In the genomic region with DNA sequence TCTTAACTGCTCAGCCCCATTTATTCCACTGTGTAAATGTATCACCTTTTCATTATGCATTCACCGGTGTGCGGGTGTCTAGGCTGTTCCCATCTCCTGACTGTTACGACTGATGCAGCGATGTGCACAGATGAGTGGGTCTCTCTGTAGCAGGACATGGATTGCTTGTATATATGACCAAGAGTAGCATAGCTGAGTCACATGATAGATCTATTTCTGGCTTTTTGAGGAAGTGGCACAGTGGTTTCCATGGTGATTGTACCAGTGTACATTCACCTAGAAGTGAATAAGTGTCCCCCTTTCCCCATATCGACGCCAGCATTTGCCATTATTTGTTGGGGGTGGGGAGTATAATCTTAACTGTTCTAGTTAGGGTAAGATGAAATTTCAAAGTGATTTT, we compare ENCODE assay signal across 19 mouse cellular contexts. TPM values are rescaled to one million over a fixed set of nuclear protein-coding genes. Genes with fewer than 3 reads are reported as not detected.
DNase-seq lines count a peak whose midpoint lies in the region; ATAC-seq and TF ChIP-seq lines count a peak whose summit lies in the region.
"Had no signal": no experiment of that assay in that cellular context is flagged by ENCODE, and none has a peak within 500 bp of the region (broad histone marks: within the 10 kb centered on the region; RNA-seq: fewer than 3 reads in every experiment).

No protein-coding gene starts in this region.

- no peak overlapping the region for H3K27ac ChIP-seq in hindbrain, postnatal 0 days
- H3K27ac ChIP-seq in hindbrain, embryonic 10.5 days: no peak overlapping the region
- H3K27ac ChIP-seq in neural tube, embryonic 11.5 days (ENCODE audit: low read depth, low read length): no peak overlapping the region
- H3K27ac ChIP-seq: hindbrain, embryonic 13.5 days; neural tube, embryonic 15.5 days had no signal

- 85% methylated on average over 6 of the region's 6 CpGs for WGBS in hindbrain, postnatal 0 days
- 94% methylated on average over 6 of the region's 6 CpGs for WGBS in hindbrain, embryonic 10.5 days
- 94% methylated on average over 6 of the region's 6 CpGs for WGBS in neural tube, embryonic 11.5 days

- H3K36me3 ChIP-seq in hindbrain, postnatal 0 days (ENCODE audit: insufficient read depth, low read length): peaks cover 15% of the 10 kb centered on the region; the same call in 1 of the 2 replicates
- H3K36me3 ChIP-seq in hindbrain, embryonic 10.5 days: peaks cover 57% of the 10 kb centered on the region
- H3K36me3 ChIP-seq in neural tube, embryonic 11.5 days (ENCODE audit: control insufficient read depth, insufficient read depth, low read length): no peaks in the 10 kb centered on the region

- DNase-seq in hindbrain, postnatal 0 days (ENCODE audit: low spot score): peak; percentile 17
- no peak for DNase-seq in hindbrain, embryonic 10.5 days (ENCODE audit: low spot score)
- peak; percentile 5 for DNase-seq in neural tube, embryonic 11.5 days (ENCODE audit: low spot score)
- no peak for DNase-seq in neural tube, embryonic 10.5 days (ENCODE audit: extremely low spot score, low spot score)
- DNase-seq in telencephalon, adult 2 months (ENCODE audit: low read depth, low spot score): peak; percentile 26
- DNase-seq in ovary, postnatal 36 days (ENCODE audit: low spot score): no peak
- DNase-seq in ovary, postnatal 14 days (ENCODE audit: low spot score): no peak
- DNase-seq: adrenal gland, adult 8-10 months; cerebellum, adult 2 months; gastrocnemius, postnatal 14 days; kidney, adult 11 months; liver; right cerebral cortex, postnatal 25 days; thymus, postnatal 25 days had no signal

- no peak overlapping the region for H3K9ac ChIP-seq in hindbrain, postnatal 0 days (replicated peaks; ENCODE audit: low read length)
- H3K9ac ChIP-seq in neural tube, embryonic 11.5 days (ENCODE audit: low read length): no peak overlapping the region
- H3K9ac ChIP-seq: hindbrain, embryonic 13.5 days; neural tube, embryonic 15.5 days had no signal

- ATAC-seq in hindbrain, postnatal 0 days: 0 out of 2 replicates have a peak, but pooled peaks have one; percentile 35
- no peak for ATAC-seq in neural tube, embryonic 11.5 days (ENCODE audit: insufficient read depth, low FRiP score, low TSS enrichment)
- ATAC-seq in granulocyte monocyte progenitor cell, adult 5-6 weeks (replicated peaks; ENCODE audit: poor library complexity, severe bottlenecking): peak; percentile 90
- ATAC-seq: CD4-positive, CD25-positive, alpha-beta regulatory T cell, adult 4 months; Patski had no signal

- H3K4me2 ChIP-seq in hindbrain, postnatal 0 days (ENCODE audit: low read depth, low read length): no peak overlapping the region
- H3K4me2 ChIP-seq in neural tube, embryonic 11.5 days (ENCODE audit: low read depth): no peak overlapping the region
- H3K4me2 ChIP-seq: hindbrain, embryonic 13.5 days; neural tube, embryonic 15.5 days had no signal

- H3K4me3 ChIP-seq in hindbrain, postnatal 0 days (ENCODE audit: low read length): no peak overlapping the region
- H3K4me3 ChIP-seq in hindbrain, embryonic 10.5 days: no peak overlapping the region
- no peak overlapping the region for H3K4me3 ChIP-seq in neural tube, embryonic 11.5 days (ENCODE audit: low read depth, low read length)
- H3K4me3 ChIP-seq: hindbrain, embryonic 13.5 days; neural tube, embryonic 15.5 days had no signal

- TF ChIP-seq CTCF in hindbrain, postnatal 0 days (IDR thresholded peaks at IDR 0.05; ENCODE audit: low read depth): no peak

- H3K9me3 ChIP-seq in hindbrain, postnatal 0 days (ENCODE audit: low read length): no peaks in the 10 kb centered on the region
- H3K9me3 ChIP-seq in hindbrain, embryonic 10.5 days: no peaks in the 10 kb centered on the region
- H3K9me3 ChIP-seq in neural tube, embryonic 11.5 days (ENCODE audit: control insufficient read depth, low read length): no peaks in the 10 kb centered on the region
- H3K9me3 ChIP-seq: hindbrain, embryonic 13.5 days; neural tube, embryonic 15.5 days had no signal

- H3K27me3 ChIP-seq in hindbrain, postnatal 0 days (ENCODE audit: insufficient read depth, low read length): no peaks in the 10 kb centered on the region
- no peaks in the 10 kb centered on the region for H3K27me3 ChIP-seq in hindbrain, embryonic 10.5 days (ENCODE audit: insufficient read depth, poor library complexity, severe bottlenecking)
- no peaks in the 10 kb centered on the region for H3K27me3 ChIP-seq in neural tube, embryonic 11.5 days (ENCODE audit: control insufficient read depth, insufficient read depth, low read length)
- H3K27me3 ChIP-seq: hindbrain, embryonic 13.5 days; neural tube, embryonic 15.5 days; Patski had no signal

- H3K4me1 ChIP-seq in hindbrain, postnatal 0 days (ENCODE audit: insufficient read depth, low read length): no peaks in the 10 kb centered on the region
- peaks cover 7% of the 10 kb centered on the region for H3K4me1 ChIP-seq in hindbrain, embryonic 10.5 days (replicated peaks)
- H3K4me1 ChIP-seq in neural tube, embryonic 11.5 days (ENCODE audit: control insufficient read depth, insufficient read depth, low read length): no peaks in the 10 kb centered on the region
- H3K4me1 ChIP-seq: hindbrain, embryonic 13.5 days; neural tube, embryonic 15.5 days had no signal

RNA-seq across cellular contexts. Expression of gene Tmem41a, which starts 34.0 kb away (rescaled TPM):
- total RNA-seq in hindbrain, postnatal 0 days (2014; rRNA removed): 28.8 and 38.3 TPM in 2 replicates
- polyA plus RNA-seq in hindbrain, postnatal 0 days (2015; fragmentation: Nextera tagmentation; extraction: Ambion mirVana): 54.9 and 55.5 TPM in 2 replicates
- 38.9 and 42.8 TPM in 2 replicates for polyA plus RNA-seq in hindbrain, embryonic 10.5 days (2016; fragmentation: Nextera tagmentation; extraction: Ambion mirVana)
- polyA plus RNA-seq in neural tube, embryonic 11.5 days (2014; fragmentation: Nextera tagmentation; extraction: Ambion mirVana): 52.0 and 55.7 TPM in 2 replicates
- 22.0 and 24.7 TPM in 2 replicates for total RNA-seq in granulocyte monocyte progenitor cell, adult 5-6 weeks (2014; fragmentation: Nextera tagmentation)
- total RNA-seq in granulocyte monocyte progenitor cell, adult 5-6 weeks (2017): 9.7 and 11.0 TPM in 2 replicates

Comparison
In these comparisons a context has a peak if more than half of its experiments do, and no peak if none do; other contexts are left out.
1. DNase-seq: peak in hindbrain, postnatal 0 days (single experiment), neural tube, embryonic 11.5 days (single experiment) and telencephalon, adult 2 months (single experiment); none in hindbrain, embryonic 10.5 days (single experiment), neural tube, embryonic 10.5 days (single experiment), ovary, postnatal 36 days (single experiment) and ovary, postnatal 14 days (single experiment).